Mouse (Mus musculus): ENCODE results near the gene Mlana. TPM values are rescaled to one million over a fixed set of nuclear protein-coding genes. Genes with fewer than 3 reads are reported as not detected.

Gene Mlana
- polyA plus RNA-seq, 1 experiment = 1.1 TPM

- no peak for DNase-seq
- TF ChIP-seq CTCF (IDR thresholded peaks at IDR 0.05; ENCODE audit: insufficient read depth, low read length) (no peak), POLR2A (IDR thresholded peaks at IDR 0.05; ENCODE audit: borderline replicate concordance, extremely low read depth, low read depth, low read length) (no peak)
- 88% methylated on average over 2 of the region's 2 CpGs for WGBS
- Histone ChIP-seq H3K4me3 (replicated peaks; ENCODE audit: extremely low read depth, low read depth, low read length) (no peak overlapping the region), H3K4me1 (ENCODE audit: control insufficient read depth, insufficient read depth, low read length) (no peaks in the 10 kb centered on the region)
Observed at GRCm38 (mm10) chr19:29671160-29671559, 26.5 kb upstream of the Mlana start.

DNA sequence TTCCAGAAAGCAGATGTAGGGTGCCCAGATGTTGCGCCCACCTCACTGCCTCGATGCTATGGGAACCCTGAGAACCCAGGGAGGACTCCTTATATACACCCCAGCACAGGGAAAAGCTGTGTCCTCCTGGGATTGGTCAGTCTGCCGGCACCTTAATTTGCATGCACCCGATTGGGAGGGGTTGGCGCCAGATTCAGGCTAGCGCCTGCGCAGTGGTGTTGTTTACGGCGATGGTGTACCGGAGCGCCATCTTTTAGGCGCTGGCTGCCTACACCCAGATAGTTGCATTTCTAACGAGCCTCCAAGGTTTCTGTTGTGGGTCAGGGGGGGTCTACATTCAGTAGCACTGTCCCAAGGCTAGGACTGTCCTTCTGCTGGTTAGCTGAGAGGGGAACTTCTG, 25.0 kb upstream of the Mlana start:
- 93% methylated on average over 13 of the region's 13 CpGs for WGBS
- Histone ChIP-seq H3K4me3 (replicated peaks; ENCODE audit: extremely low read depth, low read depth, low read length) (no peak overlapping the region), H3K4me1 (ENCODE audit: control insufficient read depth, insufficient read depth, low read length) (no peaks in the 10 kb centered on the region)
- TF ChIP-seq POLR2A (IDR thresholded peaks at IDR 0.05; ENCODE audit: borderline replicate concordance, extremely low read depth, low read depth, low read length) = no peak
- TF ChIP-seq CTCF (IDR thresholded peaks at IDR 0.05; ENCODE audit: insufficient read depth, low read length) = no peak
- no peak for DNase-seq

DNA sequence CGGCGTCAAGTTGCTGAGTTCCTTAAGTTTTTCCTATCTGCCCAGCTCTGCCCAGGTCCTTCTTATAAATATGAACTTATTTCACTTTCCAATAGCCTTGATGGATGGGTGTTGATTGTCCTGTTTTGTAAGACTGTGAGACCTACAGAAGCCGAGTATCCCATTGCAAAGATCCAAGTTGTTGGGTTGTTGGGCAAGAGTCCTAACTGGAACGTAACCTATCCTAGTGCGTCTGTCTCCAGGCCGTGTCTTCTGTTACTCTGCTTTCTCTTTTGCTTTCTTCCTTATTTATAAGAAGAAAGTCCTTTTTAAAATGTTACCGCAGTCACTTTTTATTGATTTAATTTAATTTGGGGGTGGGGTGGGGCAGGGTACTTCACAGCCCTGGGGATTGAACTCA, 22.7 kb upstream of the Mlana start:
- TF ChIP-seq POLR2A (IDR thresholded peaks at IDR 0.05; ENCODE audit: borderline replicate concordance, extremely low read depth, low read depth, low read length) (no peak), CTCF (IDR thresholded peaks at IDR 0.05; ENCODE audit: insufficient read depth, low read length) (no peak)
- WGBS = 89% methylated on average over 7 of the region's 7 CpGs
- Histone ChIP-seq H3K4me3 (replicated peaks; ENCODE audit: extremely low read depth, low read depth, low read length) (no peak overlapping the region), H3K4me1 (ENCODE audit: control insufficient read depth, insufficient read depth, low read length) (no peaks in the 10 kb centered on the region)
- DNase-seq = no peak

- H3K4me3 ChIP-seq (replicated peaks; ENCODE audit: extremely low read depth, low read depth, low read length) = no peak overlapping the region
- H3K4me1 ChIP-seq (ENCODE audit: control insufficient read depth, insufficient read depth, low read length) = no peaks in the 10 kb centered on the region
- DNase-seq = no peak
- 41% methylated on average over 9 of the region's 9 CpGs for WGBS
- TF ChIP-seq CTCF (IDR thresholded peaks at IDR 0.05; ENCODE audit: insufficient read depth, low read length) = no peak
- no peak for TF ChIP-seq POLR2A (IDR thresholded peaks at IDR 0.05; ENCODE audit: borderline replicate concordance, extremely low read depth, low read depth, low read length)
Observed at GRCm38 (mm10) chr19:29675562-29676078, 22.0 kb upstream of the Mlana start.

- Histone ChIP-seq H3K4me1 (ENCODE audit: control insufficient read depth, insufficient read depth, low read length) (no peaks in the 10 kb centered on the region), H3K4me3 (replicated peaks; ENCODE audit: extremely low read depth, low read depth, low read length) (no peak overlapping the region)
- no peak for DNase-seq
- 75% methylated on average over 10 of the region's 10 CpGs for WGBS
- TF ChIP-seq CTCF (IDR thresholded peaks at IDR 0.05; ENCODE audit: insufficient read depth, low read length) = no peak
- TF ChIP-seq POLR2A (IDR thresholded peaks at IDR 0.05; ENCODE audit: borderline replicate concordance, extremely low read depth, low read depth, low read length) = no peak
Observed at GRCm38 (mm10) chr19:29676479-29677193, 21.0 kb upstream of the Mlana start.

GRCm38 (mm10) chr19:29678181-29678778, 19.3 kb upstream of the Mlana start:
- Histone ChIP-seq H3K4me3 (replicated peaks; ENCODE audit: extremely low read depth, low read depth, low read length) (no peak overlapping the region), H3K4me1 (ENCODE audit: control insufficient read depth, insufficient read depth, low read length) (no peaks in the 10 kb centered on the region)
- TF ChIP-seq CTCF (IDR thresholded peaks at IDR 0.05; ENCODE audit: insufficient read depth, low read length) (no peak), POLR2A (IDR thresholded peaks at IDR 0.05; ENCODE audit: borderline replicate concordance, extremely low read depth, low read depth, low read length) (no peak)
- no peak for DNase-seq
- 74% methylated on average over 6 of the region's 6 CpGs for WGBS

- Histone ChIP-seq H3K4me1 (ENCODE audit: control insufficient read depth, insufficient read depth, low read length) (no peaks in the 10 kb centered on the region), H3K4me3 (replicated peaks; ENCODE audit: extremely low read depth, low read depth, low read length) (no peak overlapping the region)
- WGBS = 44% methylated on average over 13 of the region's 13 CpGs
- TF ChIP-seq CTCF (IDR thresholded peaks at IDR 0.05; ENCODE audit: insufficient read depth, low read length) (no peak), POLR2A (IDR thresholded peaks at IDR 0.05; ENCODE audit: borderline replicate concordance, extremely low read depth, low read depth, low read length) (no peak)
- no peak for DNase-seq
Observed at GRCm38 (mm10) chr19:29680182-29681152, 17.2 kb upstream of the Mlana start.

DNA sequence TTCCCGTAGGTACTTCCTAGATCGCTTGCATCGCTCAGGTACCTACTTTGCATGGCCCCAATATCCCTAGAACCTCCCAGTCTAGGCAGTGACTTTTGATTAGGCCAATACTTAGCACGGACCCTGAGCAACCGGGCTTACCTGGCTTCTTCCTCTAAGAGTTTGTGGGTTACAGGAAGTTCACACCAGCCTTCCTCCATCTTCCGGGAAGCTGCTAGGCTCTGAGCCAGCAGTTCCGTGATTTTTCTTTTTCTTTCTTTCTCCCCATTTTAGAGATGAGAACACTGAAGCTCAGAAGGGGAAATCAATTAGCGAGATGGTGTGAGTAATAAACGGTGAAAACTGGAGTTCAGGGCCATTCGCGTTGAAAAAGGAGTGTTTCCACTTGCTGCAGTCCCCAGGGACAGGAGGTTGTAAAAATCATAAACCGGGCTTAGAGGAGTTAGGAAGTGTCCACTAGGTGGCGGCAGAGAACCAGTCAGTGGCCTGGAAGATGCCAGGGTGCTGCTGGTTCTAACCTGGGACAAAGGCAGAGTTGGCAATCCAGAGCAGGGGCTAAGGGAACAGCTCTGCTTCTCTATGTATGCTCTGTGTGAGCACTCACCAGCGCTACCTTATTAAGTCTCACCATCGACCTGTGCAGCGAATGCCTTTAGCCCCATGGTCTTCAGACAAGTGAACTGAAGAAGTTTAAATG, 13.6 kb upstream of the Mlana start:
- DNase-seq = peak; percentile 72
- no peaks in the 10 kb centered on the region for H3K4me1 ChIP-seq (ENCODE audit: control insufficient read depth, insufficient read depth, low read length)
- TF ChIP-seq POLR2A (IDR thresholded peaks at IDR 0.05; ENCODE audit: borderline replicate concordance, extremely low read depth, low read depth, low read length) (no peak), CTCF (IDR thresholded peaks at IDR 0.05; ENCODE audit: insufficient read depth, low read length) (peak; percentile 78)
- H3K4me3 ChIP-seq (replicated peaks; ENCODE audit: extremely low read depth, low read depth, low read length) = no peak overlapping the region
- 47% methylated on average over 16 of the region's 16 CpGs for WGBS

- no peak for TF ChIP-seq POLR2A (IDR thresholded peaks at IDR 0.05; ENCODE audit: borderline replicate concordance, extremely low read depth, low read depth, low read length)
- no peak for TF ChIP-seq CTCF (IDR thresholded peaks at IDR 0.05; ENCODE audit: insufficient read depth, low read length)
- WGBS = 90% methylated on average over 10 of the region's 10 CpGs
- H3K4me1 ChIP-seq (ENCODE audit: control insufficient read depth, insufficient read depth, low read length) = no peaks in the 10 kb centered on the region
- DNase-seq = no peak
- H3K4me3 ChIP-seq (replicated peaks; ENCODE audit: extremely low read depth, low read depth, low read length) = no peak overlapping the region
Observed at GRCm38 (mm10) chr19:29695071-29695470, 2.6 kb upstream of the Mlana start.
